Mouse (Mus musculus) cerebellum, adult 2 months (tissue): Measurements from ENCODE around the gene Gm45233.

ENCODE experiments used
- CTCF ChIP-seq: fragments of 200-500 bp; IDR thresholded peaks from 2 replicates; pipeline ENCODE4 v1.5.1; 2011; ENCODE audit warnings: low read depth, mild to moderate bottlenecking, control low read depth, low read length, moderate library complexity, borderline replicate concordance; ENCODE audit not compliant: insufficient read depth
- POLR2A ChIP-seq: fragments of 200-500 bp; IDR thresholded peaks from 2 replicates; pipeline ENCODE4 v1.6.1; 2011; ENCODE audit warnings: low read length, control low read depth, borderline replicate concordance; ENCODE audit not compliant: insufficient read depth

- TF ChIP-seq POLR2A (no peak), CTCF (no peak)
Observed at GRCm38 (mm10) chr7:43447801-43448200, 3.9 kb downstream of the Gm45233 start.
